Mouse (Mus musculus) G1E-ER4 (cell line): ENCODE measurements around the gene 1700034I23Rik. TPM values are rescaled to one million over a fixed set of nuclear protein-coding genes. Genes with fewer than 3 reads are reported as not detected.
A peak's percentile ranks its signal among the peaks of the same experiment; 100 is the strongest.
"Not testable (repeated sequence)": the region's sequence is repeated elsewhere in the genome, so short reads cannot be mapped to it uniquely, and the experiment has no call there.

ENCODE experiments used
- GATA1 ChIP-seq: IDR thresholded peaks from one replicate; pipeline ENCODE4 v1.8.0; 2012; ENCODE audit warnings: low read length, inconsistent platforms
- polyA plus RNA-seq: library from polyadenylated mRNA; stranded (reverse); fragments of >175 nt; gene quantifications from 2 replicates; pipeline ENCODE4 v1.2.3, GENCODE M21; 2012

The 1700034I23Rik gene
- not detected in 2 replicates for polyA plus RNA-seq

- TF ChIP-seq GATA1: not testable (repeated sequence)
Measured at GRCm38 (mm10) chr3:40902443-40902842, at the start of gene 1700034I23Rik. Gene 1700034I23Rik, minus strand, starts transcription at chr3:40902543.

DNA sequence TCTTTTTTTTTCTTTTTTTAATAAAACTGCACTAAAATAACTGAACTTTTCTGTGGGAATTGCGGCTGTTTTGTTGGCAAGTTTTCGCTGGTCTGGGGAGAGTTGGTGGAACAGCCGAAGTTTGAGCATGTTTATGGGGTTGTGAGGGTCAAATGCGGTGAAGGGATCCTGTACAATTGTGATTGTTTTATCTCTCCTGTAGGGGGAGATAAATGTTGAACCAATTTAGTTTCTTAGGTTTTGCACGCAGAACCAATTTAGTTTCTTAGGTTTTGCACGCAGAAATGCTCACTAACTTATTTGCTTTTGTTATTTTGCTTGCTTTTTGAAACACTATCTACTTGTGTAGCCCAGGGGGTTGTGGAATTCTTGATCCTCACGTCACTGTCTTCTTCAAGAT, 49.0 kb upstream of the 1700034I23Rik start:
- peak; percentile 64 for TF ChIP-seq GATA1

DNA sequence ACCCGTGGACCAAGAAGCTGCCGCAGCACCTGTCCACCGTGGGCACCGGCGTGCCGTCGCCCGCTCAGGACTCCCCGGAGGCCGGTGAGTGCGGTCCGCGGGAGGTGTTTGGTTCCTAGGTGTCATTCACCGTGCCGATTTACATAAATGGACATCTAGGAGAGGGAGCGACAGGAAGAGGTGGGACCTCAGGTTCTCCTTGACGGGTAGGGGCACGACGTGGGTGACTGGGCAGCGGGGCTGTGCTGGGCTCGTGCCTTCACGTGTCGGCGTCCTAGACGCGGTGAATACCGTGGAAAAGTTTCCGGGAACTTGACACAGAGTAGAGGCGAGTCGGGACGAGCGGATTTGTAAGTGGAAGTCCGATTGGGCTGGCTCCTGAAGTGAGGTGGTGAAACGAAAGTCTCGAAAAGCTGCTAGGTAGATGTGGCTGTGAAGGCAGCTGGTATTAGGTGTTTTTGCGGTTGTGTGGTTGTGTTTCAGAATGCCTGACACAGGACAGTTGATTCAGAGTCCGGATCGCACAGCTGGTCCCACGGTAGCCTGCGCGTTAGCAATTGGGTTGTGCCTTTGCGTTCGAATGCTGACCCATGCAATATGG, 48.4 kb upstream of the 1700034I23Rik start:
- TF ChIP-seq GATA1: no peak

DNA sequence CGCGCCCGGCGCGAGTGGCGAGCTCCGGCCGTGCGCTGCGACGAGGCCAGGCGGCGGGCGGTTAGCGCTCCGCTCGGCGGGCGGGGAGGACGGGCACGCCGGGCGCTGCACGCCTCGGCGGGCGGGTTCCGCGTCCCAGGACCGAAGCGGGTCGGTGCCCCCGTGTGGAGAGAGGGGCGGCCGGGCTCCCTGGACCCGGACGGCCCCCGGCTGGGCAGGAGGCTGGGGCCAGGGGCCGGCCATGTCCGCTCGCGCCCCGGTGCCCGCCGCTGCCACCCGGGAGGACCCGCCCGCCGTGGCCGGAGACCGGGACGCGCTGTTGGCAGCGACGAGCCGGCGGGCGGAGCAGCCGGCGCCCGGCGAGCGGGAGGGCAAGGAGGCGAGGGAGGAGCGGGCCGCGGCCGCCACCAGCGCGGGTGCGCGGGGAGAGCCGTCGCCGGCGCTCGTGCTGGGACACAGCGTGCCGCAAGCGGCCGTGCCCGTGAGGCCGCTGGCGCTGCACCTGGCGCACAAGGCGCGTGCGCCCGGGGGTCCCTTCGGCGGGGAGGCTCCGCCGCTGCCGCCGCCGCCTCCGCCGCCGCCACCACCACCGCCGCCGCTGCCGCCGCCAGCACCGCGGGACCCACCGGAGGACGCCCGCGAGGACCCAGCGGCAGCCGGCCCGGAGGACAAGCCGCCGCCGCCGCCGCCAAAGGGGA, 47.7 kb upstream of the 1700034I23Rik start:
- TF ChIP-seq GATA1: no peak

GRCm38 (mm10) chr3:40949170-40949902, 47.0 kb upstream of the 1700034I23Rik start, which contains the start of gene Larp1b:
Gene Larp1b, plus strand, starts transcription at chr3:40949828.
- TF ChIP-seq GATA1: no peak

DNA sequence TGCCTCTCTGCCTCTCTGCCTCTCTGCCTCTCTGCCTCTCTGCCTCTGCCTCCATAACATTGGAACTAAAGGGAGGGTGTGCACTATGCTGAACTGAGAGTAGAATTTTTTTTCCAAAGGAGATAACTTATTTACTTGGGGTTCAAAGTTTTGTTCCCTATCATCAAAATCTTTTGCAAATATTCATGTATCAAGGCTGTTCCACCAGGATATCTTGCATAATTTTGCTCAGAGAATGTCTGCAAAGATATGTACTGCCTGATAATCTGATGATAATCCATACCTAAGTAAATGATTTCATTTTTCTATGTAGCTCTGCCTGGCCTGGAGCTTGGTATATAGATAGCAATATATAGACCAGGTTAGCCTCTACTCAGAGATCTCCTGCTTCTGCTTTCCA, 36.7 kb upstream of the 1700034I23Rik start:
- TF ChIP-seq GATA1: no peak

DNA sequence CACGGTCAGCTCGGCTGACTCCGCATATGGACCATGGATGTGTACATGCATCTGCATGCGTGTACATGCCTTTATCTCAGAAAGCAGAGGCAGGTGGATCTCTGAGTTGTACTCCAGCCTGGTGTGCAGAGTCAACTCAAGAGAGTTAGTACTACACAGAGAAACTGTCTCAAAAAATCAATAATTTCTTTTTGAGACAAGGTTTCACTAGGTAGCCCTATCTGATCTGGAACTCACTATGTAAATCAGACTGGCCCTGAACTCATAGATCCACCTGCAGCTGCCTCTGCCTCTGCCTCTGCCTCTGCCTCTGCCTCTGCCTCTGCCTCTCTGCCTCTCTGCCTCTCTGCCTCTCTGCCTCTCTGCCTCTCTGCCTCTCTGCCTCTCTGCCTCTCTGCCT, 36.2 kb upstream of the 1700034I23Rik start:
- no peak for TF ChIP-seq GATA1

DNA sequence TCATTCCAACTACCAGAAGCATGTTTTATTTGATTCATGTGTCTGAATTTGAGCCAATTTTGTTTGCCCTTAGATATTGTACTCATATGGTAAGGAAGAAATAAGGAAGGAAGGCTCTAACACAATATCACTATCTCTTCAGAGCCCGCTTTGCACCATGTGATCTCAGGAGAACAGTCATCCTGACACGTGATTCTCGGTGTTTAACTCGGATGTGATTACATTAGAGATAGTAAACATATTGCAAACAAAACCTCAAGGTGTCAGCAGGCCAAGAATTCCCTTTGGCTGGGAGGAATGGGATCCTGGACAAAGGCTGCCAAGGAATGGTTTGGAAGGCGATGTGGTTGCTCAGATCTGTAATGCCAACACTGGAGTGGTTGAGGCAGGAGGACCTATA, 35.8 kb upstream of the 1700034I23Rik start:
- TF ChIP-seq GATA1: no peak

Other genes starting within 250 kb of the 1700034I23Rik start
- gene Slc25a31, start 193.7 kb downstream of the 1700034I23Rik start, polyA plus RNA-seq: not detected in 2 replicates
- gene Hspa4l, start 158.0 kb downstream of the 1700034I23Rik start, polyA plus RNA-seq: 11.0 and 14.1 TPM in 2 replicates
- 13.7 and 21.6 TPM in 2 replicates for gene Plk4, start 102.5 kb downstream of the 1700034I23Rik start, polyA plus RNA-seq
- gene Mfsd8, start 55.7 kb downstream of the 1700034I23Rik start, polyA plus RNA-seq: 0.68 and 1.0 TPM in 2 replicates
- 1.2 and 1.9 TPM in 2 replicates for gene Abhd18, start 55.6 kb downstream of the 1700034I23Rik start, polyA plus RNA-seq
- 39.8 and 46.4 TPM in 2 replicates for gene Larp1b, start 47.3 kb upstream of the 1700034I23Rik start, polyA plus RNA-seq
- gene Pgrmc2, start 180.5 kb upstream of the 1700034I23Rik start, polyA plus RNA-seq: 22.6 and 29.8 TPM in 2 replicates